9 mouse cellular contexts compared by ENCODE assay signal in the genomic region with DNA sequence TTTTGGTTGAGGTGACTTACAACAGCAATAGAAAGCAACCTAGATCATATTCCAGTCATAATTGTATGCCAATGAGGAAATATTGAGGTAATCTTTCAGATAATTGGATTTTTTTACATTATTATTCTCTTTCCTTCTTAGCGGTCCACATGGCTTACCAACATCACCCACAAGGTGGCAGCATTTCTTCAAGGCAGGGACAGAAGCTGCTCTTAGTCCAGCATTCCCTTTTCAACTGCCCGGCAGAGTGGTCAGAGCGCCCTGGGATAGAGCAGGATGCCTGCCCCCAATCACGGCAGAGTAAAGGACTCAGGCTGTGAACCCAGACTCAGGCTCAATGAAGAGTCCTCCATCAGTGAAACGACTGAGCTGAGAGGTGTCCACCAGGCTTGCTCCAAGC. TPM values are rescaled to one million over a fixed set of nuclear protein-coding genes. Genes with fewer than 3 reads are reported as not detected.
A peak's percentile ranks its signal among the peaks of the same experiment; 100 is the strongest.
DNase-seq lines count a peak whose midpoint lies in the region; ATAC-seq lines count a peak whose summit lies in the region.
"Had no signal": no experiment of that assay in that cellular context is flagged by ENCODE, and none has a peak within 500 bp of the region (broad histone marks: within the 10 kb centered on the region; RNA-seq: fewer than 3 reads in every experiment).

No protein-coding gene starts in this region.

- H3K9me3 ChIP-seq in hindbrain, embryonic 10.5 days = no peaks in the 10 kb centered on the region
- no peaks in the 10 kb centered on the region for H3K9me3 ChIP-seq in hindbrain, embryonic 16.5 days (ENCODE audit: control insufficient read depth, low read length)
- H3K9me3 ChIP-seq in midbrain, embryonic 13.5 days = no peaks in the 10 kb centered on the region
- H3K9me3 ChIP-seq: megakaryocyte, embryonic 14.5 days had no signal

- no peak overlapping the region for H3K9ac ChIP-seq in hindbrain, embryonic 16.5 days (ENCODE audit: low read depth, low read length)
- H3K9ac ChIP-seq in midbrain, embryonic 13.5 days (replicated peaks) = no peak overlapping the region

- H3K27ac ChIP-seq in hindbrain, embryonic 10.5 days = no peak overlapping the region
- H3K27ac ChIP-seq in hindbrain, embryonic 16.5 days (ENCODE audit: low read depth, low read length) = no peak overlapping the region
- no peak overlapping the region for H3K27ac ChIP-seq in midbrain, embryonic 13.5 days

- DNase-seq in hindbrain, embryonic 10.5 days (ENCODE audit: low spot score) = peak; percentile 83
- DNase-seq in adipocyte (ENCODE audit: low spot score) = peak; percentile 92
- peak; percentile 70 to 74 for DNase-seq in cerebellum, postnatal 36 days
- DNase-seq in gastrocnemius, postnatal 10 days = peak; percentile 83
- peak; percentile 26 to 58 for DNase-seq in layer of hippocampus, postnatal 36 days
- peak; percentile 33 for DNase-seq in testis, postnatal 14 days (ENCODE audit: low spot score)

- no peaks in the 10 kb centered on the region for H3K36me3 ChIP-seq in hindbrain, embryonic 10.5 days
- no peaks in the 10 kb centered on the region for H3K36me3 ChIP-seq in hindbrain, embryonic 16.5 days (ENCODE audit: control insufficient read depth, insufficient read depth, low read length)
- no peaks in the 10 kb centered on the region for H3K36me3 ChIP-seq in midbrain, embryonic 13.5 days

- 1% methylated on average over 5 of the region's 5 CpGs for WGBS in hindbrain, embryonic 10.5 days
- 2% methylated on average over 5 of the region's 5 CpGs for WGBS in hindbrain, embryonic 16.5 days
- 1% methylated on average over 5 of the region's 5 CpGs for WGBS in midbrain, embryonic 13.5 days

- H3K4me1 ChIP-seq in hindbrain, embryonic 10.5 days (replicated peaks) = peaks cover 25% of the 10 kb centered on the region
- peaks cover 8% of the 10 kb centered on the region for H3K4me1 ChIP-seq in hindbrain, embryonic 16.5 days (ENCODE audit: control insufficient read depth, insufficient read depth, low read depth, low read length)
- peaks cover 14% of the 10 kb centered on the region for H3K4me1 ChIP-seq in midbrain, embryonic 13.5 days (replicated peaks)

- no peak for ATAC-seq in hindbrain, embryonic 16.5 days
- peak; percentile 56 for ATAC-seq in midbrain, embryonic 13.5 days

- no peak overlapping the region for H3K4me2 ChIP-seq in hindbrain, embryonic 16.5 days (ENCODE audit: low read length)
- H3K4me2 ChIP-seq in midbrain, embryonic 13.5 days (replicated peaks) = no peak overlapping the region

- H3K4me3 ChIP-seq in hindbrain, embryonic 10.5 days = no peak overlapping the region
- H3K4me3 ChIP-seq in hindbrain, embryonic 16.5 days (ENCODE audit: low read length) = no peak overlapping the region
- no peak overlapping the region for H3K4me3 ChIP-seq in midbrain, embryonic 13.5 days (replicated peaks)
- H3K4me3 ChIP-seq: megakaryocyte, embryonic 14.5 days had no signal

- peaks cover 75% of the 10 kb centered on the region for H3K27me3 ChIP-seq in hindbrain, embryonic 10.5 days (ENCODE audit: insufficient read depth, poor library complexity, severe bottlenecking)
- peaks cover 13% of the 10 kb centered on the region for H3K27me3 ChIP-seq in hindbrain, embryonic 16.5 days (replicated peaks; ENCODE audit: control insufficient read depth, insufficient read depth, low read length)
- H3K27me3 ChIP-seq in midbrain, embryonic 13.5 days = peaks cover 47% of the 10 kb centered on the region

RNA-seq across cellular contexts. Expression of a gene that starts 1.8 kb away (rescaled TPM):
- polyA plus RNA-seq in hindbrain, embryonic 10.5 days (2016; fragmentation: Nextera tagmentation; extraction: Ambion mirVana) = 4.7 and 5.0 TPM in 2 replicates
- 1.2 and 2.4 TPM in 2 replicates for polyA plus RNA-seq in hindbrain, embryonic 16.5 days (2015; fragmentation: Nextera tagmentation; extraction: Ambion mirVana)
- total RNA-seq in gastrocnemius, postnatal 10 days (2021) = 10 to 100 TPM; 18.3 to 26.3 TPM
- under 1 TPM; 0.15 TPM for total RNA-seq in layer of hippocampus, postnatal 36 days (2021)
- 1.0 and 1.4 TPM in 2 replicates for polyA plus RNA-seq in midbrain, embryonic 13.5 days (2015; fragmentation: Nextera tagmentation; extraction: Ambion mirVana)

RNA-seq across cellular contexts. Expression of a gene that starts 51.1 kb away (rescaled TPM):
- 8.2 and 9.1 TPM in 2 replicates for polyA plus RNA-seq in hindbrain, embryonic 10.5 days (2016; fragmentation: Nextera tagmentation; extraction: Ambion mirVana)
- 6.2 and 6.4 TPM in 2 replicates for polyA plus RNA-seq in hindbrain, embryonic 16.5 days (2015; fragmentation: Nextera tagmentation; extraction: Ambion mirVana)
- 1 to 10 TPM; 2.0 to 3.9 TPM for total RNA-seq in gastrocnemius, postnatal 10 days (2021)
- total RNA-seq in layer of hippocampus, postnatal 36 days (2021) = 1 to 10 TPM; 7.6 to 9.1 TPM
- 7.0 and 7.2 TPM in 2 replicates for polyA plus RNA-seq in midbrain, embryonic 13.5 days (2015; fragmentation: Nextera tagmentation; extraction: Ambion mirVana)

RNA-seq across cellular contexts. Expression of a gene that starts 59.1 kb away (rescaled TPM):
- polyA plus RNA-seq in hindbrain, embryonic 10.5 days (2016; fragmentation: Nextera tagmentation; extraction: Ambion mirVana) = 10.9 and 14.2 TPM in 2 replicates
- polyA plus RNA-seq in hindbrain, embryonic 16.5 days (2015; fragmentation: Nextera tagmentation; extraction: Ambion mirVana) = 12.0 and 13.2 TPM in 2 replicates
- 10 to 100 TPM; 11.1 to 14.5 TPM for total RNA-seq in gastrocnemius, postnatal 10 days (2021)
- total RNA-seq in layer of hippocampus, postnatal 36 days (2021) = 10 to 100 TPM; 26.3 to 28.8 TPM
- polyA plus RNA-seq in midbrain, embryonic 13.5 days (2015; fragmentation: Nextera tagmentation; extraction: Ambion mirVana) = 15.5 and 17.0 TPM in 2 replicates

Comparison
In these comparisons a context has a peak if more than half of its experiments do, and no peak if none do; other contexts are left out.
1. DNase-seq: peak in every context shown above with its lines; median percentile 92 in adipocyte; 83 in hindbrain, embryonic 10.5 days; 83 in gastrocnemius, postnatal 10 days; 72 in cerebellum, postnatal 36 days; 42 in layer of hippocampus, postnatal 36 days; 33 in testis, postnatal 14 days.